Mouse (Mus musculus) hindbrain, embryonic 14.5 days (tissue): ENCODE measurements around the gene Tmem214. TPM values are rescaled to one million over a fixed set of nuclear protein-coding genes. Genes with fewer than 3 reads are reported as not detected.
"Not testable (repeated sequence)": the region's sequence is repeated elsewhere in the genome, so short reads cannot be mapped to it uniquely, and the experiment has no call there.

Experiments used
- ATAC-seq: fragments of 200-750 bp; cut with Nextera tagmentation; 2 replicates; pipeline ENCODE4 v1.8.0; 2017; ENCODE audit warnings: moderate number of reproducible peaks, mild to moderate bottlenecking, moderate TSS enrichment, moderate library complexity; ENCODE audit not compliant: low FRiP score
- DNase-seq: peaks from one replicate; pipeline ENCODE4 v3.0.0-alpha.2; 2015; ENCODE audit warnings: low spot score
- H3K27ac ChIP-seq: fragments of 300-500 bp; sonication (generic); 2 replicates; pipeline ENCODE4 v1.5.1; 2014; ENCODE audit warnings: mild to moderate bottlenecking, moderate library complexity
- H3K27me3 ChIP-seq: fragments of 300-500 bp; sonication (generic); 2 replicates; pipeline ENCODE4 v1.6.1; 2014; ENCODE audit warnings: mild to moderate bottlenecking, low read length, mixed read lengths; ENCODE audit not compliant: control insufficient read depth, insufficient read depth
- H3K36me3 ChIP-seq: fragments of 300-500 bp; sonication (generic); replicated peaks from 2 replicates; pipeline ENCODE4 v1.6.1; 2014; ENCODE audit not compliant: control insufficient read depth, insufficient read depth
- H3K4me1 ChIP-seq: fragments of 300-500 bp; sonication (generic); replicated peaks from 2 replicates; pipeline ENCODE4 v1.6.1; 2014; ENCODE audit warnings: antibody characterized with exemption, low read length, mixed read lengths; ENCODE audit not compliant: control insufficient read depth, insufficient read depth
- H3K4me2 ChIP-seq: fragments of 300-500 bp; sonication (generic); replicated peaks from 2 replicates; pipeline ENCODE4 v1.6.1; 2014; ENCODE audit warnings: mild to moderate bottlenecking, moderate library complexity
- H3K4me3 ChIP-seq: fragments of 300-500 bp; sonication (generic); replicated peaks from 2 replicates; pipeline ENCODE4 v1.5.1; 2014; ENCODE audit warnings: mild to moderate bottlenecking, low read length
- H3K9ac ChIP-seq: fragments of 300-500 bp; sonication (generic); 2 replicates; pipeline ENCODE4 v1.6.1; 2014
- H3K9me3 ChIP-seq: fragments of 300-500 bp; sonication (generic); 2 replicates; pipeline ENCODE4 v1.6.1; 2016; ENCODE audit warnings: low read length; ENCODE audit not compliant: control insufficient read depth
- WGBS: fragments of 180-500 bp; shearing (Covaris S2); extraction: QIAGEN DNeasy Blood & Tissue Kit; methylation state at CpG from one replicate; pipeline ENCODE4 v1.1.7; 2014; 5-methylcytosine and 5-hydroxymethylcytosine counted together
- polyA plus RNA-seq: library from polyadenylated mRNA; unstranded; fragments of >200 nt; fragmentation: Nextera tagmentation; extraction: Ambion mirVana; gene quantifications from 2 replicates; pipeline ENCODE4 v1.2.1, GENCODE M21; 2014

The Tmem214 gene
- polyA plus RNA-seq, 1 experiment from 2014 or later, result 50.1 TPM

DNA sequence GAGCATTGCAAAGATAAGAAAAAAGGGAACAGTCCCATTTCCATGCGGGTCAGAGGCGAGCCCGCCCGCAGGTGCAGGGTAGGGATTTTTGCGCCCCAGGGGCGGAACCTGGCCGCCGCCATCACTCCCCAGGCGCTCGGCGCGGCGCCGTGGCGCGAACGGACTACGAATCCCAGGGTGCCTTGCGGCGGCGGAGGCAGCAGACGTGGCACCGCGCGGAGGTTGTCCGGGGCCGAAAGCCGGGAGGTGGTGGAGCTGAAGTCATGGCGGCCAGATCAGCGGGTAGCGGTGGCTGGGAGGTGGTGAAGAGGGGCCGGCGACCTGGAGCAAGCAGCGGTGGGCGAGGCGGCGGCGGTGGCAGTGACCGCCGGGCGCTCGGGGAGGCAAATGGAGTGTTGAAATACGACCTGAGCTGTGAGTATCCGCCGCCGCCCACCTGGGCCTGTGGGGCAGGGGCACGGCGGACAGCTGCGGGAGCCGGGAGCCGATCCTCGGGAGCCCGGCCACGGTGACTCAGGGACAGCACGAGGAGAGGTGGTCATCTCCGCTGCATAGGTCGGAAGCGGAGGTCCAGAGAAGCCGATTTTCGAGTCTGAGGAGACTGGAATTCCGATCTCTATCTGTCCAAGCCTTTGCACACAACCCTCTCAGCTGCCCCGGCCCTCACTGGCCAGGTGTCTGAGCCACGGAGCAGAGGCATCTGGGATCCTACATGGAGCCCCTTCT lies 1.8 kb downstream of the Tmem214 start:
- peak overlapping the region; percentile 80 for H3K4me2 ChIP-seq
- under 1% methylated on average over 63 of the region's 63 CpGs for WGBS
- H3K9ac ChIP-seq, result peak overlapping the region; percentile 82
- peaks cover 64% of the 10 kb centered on the region for H3K36me3 ChIP-seq
- DNase-seq (peak; percentile 86), ATAC-seq (peak; percentile 90)
- peak overlapping the region; percentile 65 for H3K4me3 ChIP-seq
- peaks cover 15% of the 10 kb centered on the region for H3K4me1 ChIP-seq
- H3K27ac ChIP-seq, result peak overlapping the region; percentile 69
- no peaks in the 10 kb centered on the region for H3K27me3 ChIP-seq
- no peaks in the 10 kb centered on the region for H3K9me3 ChIP-seq

DNA sequence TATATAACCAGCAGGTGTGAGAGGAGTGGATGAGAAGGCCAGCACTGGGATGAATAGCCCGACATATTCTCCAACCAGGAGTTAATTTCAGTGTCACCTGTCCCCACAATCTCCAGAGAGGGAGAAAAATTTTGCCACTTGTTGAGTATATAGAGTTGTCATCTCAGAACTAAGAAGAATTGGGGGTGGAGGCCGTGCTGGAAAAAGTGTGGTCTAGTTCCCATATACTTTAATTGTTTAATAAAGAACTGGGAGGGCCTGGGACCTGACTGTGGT lies 2.3 kb downstream of the Tmem214 start:
- DNase-seq (no peak), ATAC-seq (no peak)
- 27% methylated on average over 2 of the region's 2 CpGs for WGBS
- Histone ChIP-seq H3K27ac (0 out of 2 replicates have a peak overlapping the region, but pooled peaks have one; percentile 69), H3K36me3 (peaks cover 64% of the 10 kb centered on the region), H3K4me1 (peaks cover 15% of the 10 kb centered on the region), H3K4me2 (peak overlapping the region; percentile 80), H3K9ac (peak overlapping the region; percentile 82), H3K27me3 (no peaks in the 10 kb centered on the region), H3K9me3 (no peaks in the 10 kb centered on the region), H3K4me3 (peak overlapping the region; percentile 65)

DNA sequence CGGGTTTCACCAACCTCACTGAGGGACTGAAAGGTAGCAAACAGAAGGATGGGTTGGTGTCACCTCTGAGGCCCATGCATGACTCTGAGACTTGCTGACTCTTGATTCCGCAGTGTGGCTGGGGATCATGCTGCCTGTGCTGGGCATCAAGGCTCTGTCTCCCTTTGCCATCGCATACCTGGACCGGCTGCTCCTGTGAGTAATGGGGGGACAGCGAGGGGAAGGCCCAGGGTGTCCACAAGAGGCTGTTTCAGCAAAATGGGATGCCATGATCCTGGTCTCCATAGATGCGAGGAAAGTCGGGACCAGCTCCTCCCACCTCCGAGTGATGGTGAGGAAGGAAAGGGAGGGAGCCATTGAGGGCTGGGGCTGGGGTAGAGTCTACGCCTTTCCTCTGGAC lies 4.8 kb downstream of the Tmem214 start:
- WGBS, result 95% methylated on average over 9 of the region's 9 CpGs
- no peak overlapping the region for H3K9ac ChIP-seq
- H3K9me3 ChIP-seq, result no peaks in the 10 kb centered on the region
- H3K27me3 ChIP-seq, result no peaks in the 10 kb centered on the region
- no peak overlapping the region for H3K4me3 ChIP-seq
- no peak overlapping the region for H3K4me2 ChIP-seq
- ATAC-seq, result no peak
- no peak overlapping the region for H3K27ac ChIP-seq
- peaks cover 15% of the 10 kb centered on the region for H3K4me1 ChIP-seq
- peaks cover 70% of the 10 kb centered on the region for H3K36me3 ChIP-seq
- DNase-seq, result no peak

DNA sequence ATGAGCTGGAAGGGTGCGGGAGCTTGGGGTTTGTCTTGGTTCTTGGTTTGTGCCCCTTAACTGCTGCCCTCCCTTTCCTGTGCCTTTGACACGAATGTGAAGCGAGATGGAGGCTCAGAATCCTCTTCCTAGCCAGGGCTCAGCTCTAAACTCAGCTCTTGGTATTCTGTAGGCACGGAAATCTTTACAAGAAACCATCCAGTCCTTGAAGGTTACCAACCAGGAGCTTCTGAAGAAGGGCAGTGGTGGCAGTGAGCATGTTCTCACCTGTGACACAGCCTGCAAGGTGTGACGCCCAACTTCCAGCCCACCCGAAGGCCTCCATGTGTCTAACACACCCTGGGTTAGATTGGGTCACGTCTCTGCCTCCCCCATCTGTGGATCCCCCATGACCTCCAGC lies 6.6 kb downstream of the Tmem214 start:
- no peak for DNase-seq
- no peak for ATAC-seq

DNA sequence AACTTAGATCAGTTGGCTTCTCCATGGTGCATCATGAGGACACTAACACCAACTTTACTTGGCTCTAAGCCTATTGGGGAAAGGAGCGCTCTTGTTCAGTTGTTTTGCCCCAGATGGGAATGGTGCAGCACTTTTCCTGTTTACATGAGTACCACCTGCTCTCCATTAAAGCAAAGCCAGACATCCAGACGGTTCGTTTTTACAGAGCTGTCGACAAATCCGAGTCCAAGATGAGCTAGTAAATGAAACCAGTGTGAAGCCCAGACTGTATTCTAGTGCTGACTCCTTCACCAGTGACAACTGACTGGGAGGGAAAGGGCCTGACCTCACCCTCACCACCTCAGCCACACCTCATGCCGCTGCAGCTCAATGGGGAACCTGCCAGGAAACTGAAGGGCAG lies 10.8 kb downstream of the Tmem214 start:
- Histone ChIP-seq H3K9ac (no peak overlapping the region), H3K27ac (no peak overlapping the region), H3K4me2 (no peak overlapping the region), H3K27me3 (no peaks in the 10 kb centered on the region), H3K4me3 (no peak overlapping the region), H3K4me1 (no peaks in the 10 kb centered on the region), H3K36me3 (peaks cover 45% of the 10 kb centered on the region), H3K9me3 (no peaks in the 10 kb centered on the region)
- DNase-seq (no peak), ATAC-seq (no peak)
- 63% methylated on average over 6 of the region's 6 CpGs for WGBS

More for the DNA sequence above, 6.6 kb downstream of the Tmem214 start:
- Histone ChIP-seq H3K9me3 (no peaks in the 10 kb centered on the region), H3K4me1 (peaks cover 10% of the 10 kb centered on the region), H3K4me3 (no peak overlapping the region), H3K4me2 (no peak overlapping the region), H3K27ac (no peak overlapping the region), H3K9ac (no peak overlapping the region), H3K36me3 (peaks cover 72% of the 10 kb centered on the region), H3K27me3 (no peaks in the 10 kb centered on the region)
- 91% methylated on average over 7 of the region's 7 CpGs for WGBS

DNA sequence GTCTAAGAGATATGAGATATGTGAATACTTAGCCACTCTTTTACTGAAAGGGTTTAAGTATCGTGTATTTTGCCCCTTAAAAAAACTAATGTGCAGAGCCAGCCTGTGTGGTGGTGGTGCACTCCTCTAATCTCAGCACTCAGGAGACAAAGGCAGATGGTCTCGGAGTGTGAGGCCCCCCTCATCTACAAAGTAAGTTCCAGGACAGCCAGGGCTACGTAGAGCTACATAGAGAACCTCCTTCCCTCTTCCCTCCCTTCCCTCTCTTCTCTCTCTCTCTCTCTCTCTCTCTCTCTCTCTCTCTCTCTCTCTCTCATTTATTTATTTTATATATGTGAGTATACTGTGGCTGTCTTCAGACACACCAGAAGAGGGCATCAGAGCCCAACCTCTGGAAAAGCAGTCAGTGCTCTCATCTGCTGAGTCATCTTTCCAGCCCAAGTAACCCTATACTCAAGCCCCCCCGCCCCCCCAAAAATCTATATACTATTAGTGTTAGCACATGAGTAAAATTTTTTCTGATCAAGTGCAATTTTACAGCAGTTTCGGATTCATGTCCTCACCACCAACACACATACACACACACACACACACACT lies 11.6 kb downstream of the Tmem214 start:
- WGBS, result 83% methylated on average over 5 of the region's 5 CpGs
- H3K9me3 ChIP-seq, result no peaks in the 10 kb centered on the region
- ATAC-seq (no peak), DNase-seq (no peak)
- H3K4me2 ChIP-seq, result no peak overlapping the region
- H3K4me1 ChIP-seq, result no peaks in the 10 kb centered on the region
- no peak overlapping the region for H3K27ac ChIP-seq
- peaks cover 36% of the 10 kb centered on the region for H3K36me3 ChIP-seq
- H3K4me3 ChIP-seq, result no peak overlapping the region
- H3K27me3 ChIP-seq, result no peaks in the 10 kb centered on the region
- no peak overlapping the region for H3K9ac ChIP-seq

DNA sequence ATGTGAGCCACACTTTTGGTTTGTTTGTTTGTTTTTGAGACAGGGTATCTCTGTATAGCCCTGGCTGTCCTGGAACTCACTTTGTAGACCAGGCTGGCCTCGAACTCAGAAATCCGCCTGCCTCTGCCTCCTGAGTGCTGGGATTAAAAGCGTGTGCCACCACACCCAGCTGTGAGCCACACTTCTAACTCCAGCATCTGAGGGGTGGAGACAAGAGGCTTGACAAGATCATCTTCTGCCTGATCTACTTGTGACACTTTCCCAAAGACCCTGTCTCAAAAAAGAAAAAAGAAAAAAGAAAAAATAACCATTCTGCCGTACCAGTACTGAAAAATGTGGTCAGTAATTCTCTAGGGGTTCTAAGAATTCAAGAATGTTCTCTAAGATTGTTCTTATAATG lies 14.0 kb downstream of the Tmem214 start:
- H3K9ac ChIP-seq, H3K4me3 ChIP-seq, H3K9me3 ChIP-seq, H3K27ac ChIP-seq, DNase-seq, H3K4me2 ChIP-seq, H3K4me1 ChIP-seq, ATAC-seq, H3K27me3 ChIP-seq: not testable (repeated sequence)
- H3K36me3 ChIP-seq, result peaks cover 13% of the 10 kb centered on the region
- 83% methylated on average over 4 of the region's 4 CpGs for WGBS

DNA sequence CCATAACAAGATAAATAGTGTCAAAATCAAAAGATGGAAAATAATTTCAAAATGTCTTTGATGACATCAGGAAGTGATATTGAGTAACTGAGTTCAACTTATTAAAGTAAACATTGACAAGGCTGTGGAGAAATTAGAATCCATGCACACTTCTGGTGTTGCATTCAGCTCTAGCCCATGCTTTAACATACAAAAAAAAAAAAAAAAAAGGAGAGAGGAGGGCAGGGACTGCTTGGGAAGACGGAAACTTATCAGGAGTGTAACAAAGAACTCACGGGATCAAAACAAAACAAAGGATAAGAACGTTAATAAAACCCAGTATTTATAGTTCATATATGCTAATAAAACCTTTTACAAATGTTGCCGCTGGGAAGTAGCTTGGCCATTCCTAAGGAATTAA lies 18.4 kb downstream of the Tmem214 start:
- WGBS, result 44% methylated on average over 4 of the region's 4 CpGs
- Histone ChIP-seq H3K27me3 (no peaks in the 10 kb centered on the region), H3K9ac (0 out of 2 replicates have a peak overlapping the region, but pooled peaks have one; percentile 66), H3K27ac (peak overlapping the region; percentile 95; the same call in 1 of the 2 replicates), H3K36me3 (peaks cover 7% of the 10 kb centered on the region), H3K9me3 (no peaks in the 10 kb centered on the region), H3K4me2 (peak overlapping the region; percentile 74), H3K4me1 (peaks cover 19% of the 10 kb centered on the region), H3K4me3 (no peak overlapping the region)
- DNase-seq, result no peak
- no peak for ATAC-seq

DNA sequence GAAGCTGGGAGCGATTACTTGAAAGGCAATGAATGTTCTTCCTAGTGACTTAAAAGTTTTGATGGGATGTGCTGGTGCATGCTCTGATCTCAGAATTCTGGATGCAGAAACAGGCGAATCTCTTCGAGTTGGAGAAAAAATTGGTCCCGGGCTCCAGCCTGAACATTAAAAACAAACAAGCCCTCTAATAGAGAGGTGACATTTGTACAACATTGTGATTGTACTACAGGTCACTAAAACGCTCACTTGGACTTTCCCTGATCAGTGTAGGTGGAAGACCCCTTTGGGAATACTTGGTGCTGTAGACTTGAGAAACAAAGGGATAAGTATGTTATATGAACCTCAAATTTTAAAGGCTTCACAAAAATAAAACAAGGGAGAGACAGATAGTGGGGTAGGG lies 18.9 kb downstream of the Tmem214 start:
- H3K36me3 ChIP-seq, result peaks cover 13% of the 10 kb centered on the region
- no peaks in the 10 kb centered on the region for H3K27me3 ChIP-seq
- H3K9ac ChIP-seq, result peak overlapping the region; percentile 66
- peak overlapping the region; percentile 74 for H3K4me2 ChIP-seq
- 27% methylated on average over 5 of the region's 5 CpGs for WGBS
- DNase-seq (peak; percentile 53), ATAC-seq (no peak)
- H3K4me3 ChIP-seq, result peak overlapping the region; percentile 83
- peak overlapping the region; percentile 95 for H3K27ac ChIP-seq
- peaks cover 19% of the 10 kb centered on the region for H3K4me1 ChIP-seq
- no peaks in the 10 kb centered on the region for H3K9me3 ChIP-seq
